Mouse (Mus musculus): ENCODE data around the gene Pglyrp4.

DNA sequence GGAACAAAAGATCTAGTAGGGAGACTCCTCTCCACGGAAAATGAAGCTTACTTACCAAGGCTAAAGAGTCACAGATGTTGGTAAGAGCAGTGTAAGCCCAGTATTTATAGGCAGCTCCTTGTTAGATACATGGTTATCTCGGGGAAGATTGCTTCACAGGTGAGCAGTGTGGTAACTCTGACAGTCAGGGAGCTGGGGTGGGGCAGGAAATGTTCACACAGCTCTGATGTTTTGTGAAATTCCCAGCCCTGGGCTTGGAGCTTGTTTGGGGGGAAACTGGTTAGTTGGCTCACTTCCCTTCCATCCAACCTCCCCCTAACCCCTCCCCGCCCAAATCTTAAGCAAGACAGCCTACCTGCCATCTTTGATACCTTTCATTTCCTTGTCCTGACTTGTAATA lies 31.1 kb upstream of the Pglyrp4 start, which contains the start of gene S100a9:
- TF ChIP-seq CTCF (IDR thresholded peaks at IDR 0.05; ENCODE audit: low read depth, low read length) (no peak), TAL1 (conservative IDR thresholded peaks at IDR 0.05; ENCODE audit: low read depth, low read length) (no peak), POLR2AphosphoS5 (IDR thresholded peaks at IDR 0.05; ENCODE audit: insufficient replicate concordance, low read depth, low read length) (no peak), GATA1 (IDR thresholded peaks at IDR 0.05; ENCODE audit: borderline replicate concordance, low read length) (no peak)
